Comparison of ENCODE assay signal across 21 mouse cellular contexts in the genomic region with DNA sequence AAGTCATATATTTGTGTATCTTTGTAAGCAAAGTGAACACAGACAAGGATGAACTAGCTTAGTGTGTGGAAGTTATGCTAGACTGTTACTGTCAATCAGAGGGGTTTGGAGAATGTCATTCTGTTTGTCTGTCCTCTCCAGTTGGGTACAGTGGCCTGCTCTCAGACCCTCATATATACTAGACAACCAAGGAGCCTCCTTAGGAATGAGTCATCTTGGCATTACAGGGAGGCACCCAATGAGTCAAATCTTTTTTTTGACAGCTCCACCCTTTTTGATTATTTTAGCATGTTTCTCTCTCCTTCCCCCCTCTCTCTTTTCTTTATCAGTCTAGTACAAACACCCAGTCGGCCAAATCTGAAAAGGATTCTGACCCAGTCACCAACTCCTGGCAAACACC.
A peak's percentile ranks its signal among the peaks of the same experiment; 100 is the strongest.
DNase-seq lines count a peak whose midpoint lies in the region; ATAC-seq and TF ChIP-seq lines count a peak whose summit lies in the region.
"Had no signal": no experiment of that assay in that cellular context is flagged by ENCODE, and none has a peak within 500 bp of the region (broad histone marks: within the 10 kb centered on the region; RNA-seq: fewer than 3 reads in every experiment).

No protein-coding gene starts in this region.

- H3K36me3 ChIP-seq in midbrain, embryonic 10.5 days, result no peaks in the 10 kb centered on the region
- no peaks in the 10 kb centered on the region for H3K36me3 ChIP-seq in neural tube, embryonic 14.5 days (ENCODE audit: control insufficient read depth, insufficient read depth, low read length)
- no peaks in the 10 kb centered on the region for H3K36me3 ChIP-seq in heart, adult 2 months (ENCODE audit: control insufficient read depth, insufficient read depth, low read length)
- H3K36me3 ChIP-seq: heart, embryonic 10.5 days; limb, embryonic 10.5 days; liver, embryonic 12.5 days; lung, embryonic 15.5 days; neural tube, embryonic 12.5 days had no signal

- 0 out of 2 replicates have a peak overlapping the region, but pooled peaks have one; percentile 79 for H3K27ac ChIP-seq in layer of hippocampus, adult 2 months
- peak overlapping the region; percentile 100 for H3K27ac ChIP-seq in embryonic fibroblast, embryonic 13.5 days (ENCODE audit: insufficient read depth, low read length)
- peak overlapping the region; percentile 97 for H3K27ac ChIP-seq in midbrain, embryonic 10.5 days (replicated peaks)
- peak overlapping the region; percentile 99 for H3K27ac ChIP-seq in neural tube, embryonic 14.5 days (ENCODE audit: low read depth, low read length)
- H3K27ac ChIP-seq in heart, adult 2 months, result no peak overlapping the region
- H3K27ac ChIP-seq: heart, embryonic 10.5 days; liver, embryonic 12.5 days; lung, embryonic 15.5 days had no signal

- H3K4me2 ChIP-seq in neural tube, embryonic 14.5 days (ENCODE audit: low read depth, low read length), result peak overlapping the region; percentile 86
- H3K4me2 ChIP-seq: liver, embryonic 12.5 days; lung, embryonic 15.5 days had no signal

- H3K9me3 ChIP-seq in midbrain, embryonic 10.5 days (replicated peaks), result no peaks in the 10 kb centered on the region
- H3K9me3 ChIP-seq in neural tube, embryonic 14.5 days (ENCODE audit: control insufficient read depth, low read length), result no peaks in the 10 kb centered on the region
- H3K9me3 ChIP-seq: heart, embryonic 10.5 days; limb, embryonic 10.5 days; liver, embryonic 12.5 days; lung, embryonic 15.5 days; neural tube, embryonic 12.5 days had no signal

- H3K79me2 ChIP-seq in heart, adult 2 months (replicated peaks; ENCODE audit: control insufficient read depth, insufficient read depth, low read length), result no peaks in the 10 kb centered on the region

- ATAC-seq in neural tube, embryonic 14.5 days (ENCODE audit: low read depth), result no peak
- ATAC-seq: CD4-positive, CD25-positive, alpha-beta regulatory T cell, adult 4 months; liver, embryonic 12.5 days had no signal

- no peak for DNase-seq in layer of hippocampus, adult 2 months (ENCODE audit: low spot score in 2 of 2)
- DNase-seq in layer of hippocampus, adult 9-11 months, result no peak
- no peak for DNase-seq in midbrain, embryonic 10.5 days (ENCODE audit: low spot score)
- no peak for DNase-seq in right cerebral cortex, postnatal 36 days (ENCODE audit: low spot score in 2 of 2)
- DNase-seq in heart, adult 2 months, result no peak
- no peak for DNase-seq in adrenal gland, adult (ENCODE audit: inconsistent age in 2 of 2, low spot score in 1 of 2)
- DNase-seq: adrenal gland, postnatal 10 days; cerebellum, adult 9-10 months; embryo, embryonic 11 days; heart, postnatal 14 days; kidney, adult 18-20 months; kidney, postnatal 14 days; thymus, adult 2 months had no signal

- H3K9ac ChIP-seq in neural tube, embryonic 14.5 days (replicated peaks; ENCODE audit: low read depth, low read length), result peak overlapping the region; percentile 100; the same call in 1 of the 2 replicates
- H3K9ac ChIP-seq in heart, adult 2 months (ENCODE audit: low read depth, low read length), result no peak overlapping the region
- H3K9ac ChIP-seq: liver, embryonic 12.5 days; lung, embryonic 15.5 days had no signal

- no peak overlapping the region for H3K4me3 ChIP-seq in layer of hippocampus, adult 2 months
- no peak overlapping the region for H3K4me3 ChIP-seq in embryonic fibroblast, embryonic 13.5 days (ENCODE audit: insufficient read depth, low read length)
- 0 out of 2 replicates have a peak overlapping the region, but pooled peaks have one; percentile 80 for H3K4me3 ChIP-seq in midbrain, embryonic 10.5 days
- H3K4me3 ChIP-seq in neural tube, embryonic 14.5 days (ENCODE audit: low read depth, low read length), result no peak overlapping the region
- H3K4me3 ChIP-seq in heart, adult 2 months, result no peak overlapping the region
- H3K4me3 ChIP-seq: heart, embryonic 10.5 days; limb, embryonic 10.5 days; liver, embryonic 12.5 days; lung, embryonic 15.5 days; neural tube, embryonic 12.5 days had no signal

- WGBS in midbrain, embryonic 10.5 days, result 61% methylated on average over 1 of the region's 1 CpGs
- WGBS in neural tube, embryonic 14.5 days, result 79% methylated on average over 1 of the region's 1 CpGs
- 20% methylated on average over 1 of the region's 1 CpGs for WGBS in heart, adult 2 months

- no peaks in the 10 kb centered on the region for H3K27me3 ChIP-seq in midbrain, embryonic 10.5 days (ENCODE audit: low read depth, poor library complexity, severe bottlenecking)
- H3K27me3 ChIP-seq in neural tube, embryonic 14.5 days (ENCODE audit: control insufficient read depth, insufficient read depth, low read length), result no peaks in the 10 kb centered on the region
- no peaks in the 10 kb centered on the region for H3K27me3 ChIP-seq in heart, adult 2 months (ENCODE audit: control insufficient read depth, insufficient read depth, low read length)
- H3K27me3 ChIP-seq: neural tube, embryonic 12.5 days had no signal

- no peak for TF ChIP-seq POLR2A in embryonic fibroblast, embryonic 13.5 days (IDR thresholded peaks at IDR 0.05; ENCODE audit: low read depth, low read length)
- no peak for TF ChIP-seq POLR2A in heart, adult 2 months (IDR thresholded peaks at IDR 0.05; ENCODE audit: insufficient read depth, low read depth, low read length)

- TF ChIP-seq CTCF in layer of hippocampus, adult 2 months (conservative IDR thresholded peaks at IDR 0.05), result no peak
- TF ChIP-seq CTCF in embryonic fibroblast, embryonic 13.5 days (IDR thresholded peaks at IDR 0.05; ENCODE audit: borderline replicate concordance, insufficient read depth, low read length), result no peak
- no peak for TF ChIP-seq CTCF in heart, adult 2 months (IDR thresholded peaks at IDR 0.05)

- no peak for TF ChIP-seq EP300 in heart, adult 2 months (IDR thresholded peaks at IDR 0.05; ENCODE audit: insufficient read depth, low read depth, low read length)

- intact Hi-C loops in heart, adult 2 months (cut with DNase I), result loop anchor here (2.0 to 5.0 kb wide), 2 partner anchors 103 to 350 kb away; no protein-coding TSS in a partner anchor

- peaks cover 12% of the 10 kb centered on the region for H3K4me1 ChIP-seq in embryonic fibroblast, embryonic 13.5 days (ENCODE audit: control insufficient read depth, insufficient read depth, low read length)
- H3K4me1 ChIP-seq in midbrain, embryonic 10.5 days, result peaks cover 45% of the 10 kb centered on the region
- peaks cover 27% of the 10 kb centered on the region for H3K4me1 ChIP-seq in neural tube, embryonic 14.5 days (ENCODE audit: control insufficient read depth, insufficient read depth, low read length)
- no peaks in the 10 kb centered on the region for H3K4me1 ChIP-seq in heart, adult 2 months (ENCODE audit: control insufficient read depth, insufficient read depth, low read length)
- H3K4me1 ChIP-seq: liver, embryonic 12.5 days had no signal
